Mouse (Mus musculus) embryonic facial prominence, embryonic 13.5 days (tissue): ENCODE results near the gene Gm6465. TPM values are rescaled to one million over a fixed set of nuclear protein-coding genes. Genes with fewer than 3 reads are reported as not detected.
"Not testable (repeated sequence)": the region's sequence is repeated elsewhere in the genome, so short reads cannot be mapped to it uniquely, and the experiment has no call there.

ENCODE experiments used
- ATAC-seq: fragments of 200-750 bp; cut with Nextera tagmentation; 2 replicates; pipeline ENCODE4 v1.8.0; 2017; ENCODE audit warnings: low read depth; ENCODE audit not compliant: insufficient number of reproducible peaks, insufficient read depth, low FRiP score, low TSS enrichment
- H3K27ac ChIP-seq: fragments of 300-500 bp; sonication (generic); 2 replicates; pipeline ENCODE4 v1.5.1; 2015; ENCODE audit warnings: moderate library complexity, mild to moderate bottlenecking, inconsistent platforms
- H3K27me3 ChIP-seq: fragments of 300-500 bp; sonication (generic); 2 replicates; pipeline ENCODE4 v1.6.1; 2015; ENCODE audit warnings: mild to moderate bottlenecking, inconsistent platforms
- H3K36me3 ChIP-seq: fragments of 300-500 bp; sonication (generic); 2 replicates; pipeline ENCODE4 v1.6.1; 2015; ENCODE audit warnings: mild to moderate bottlenecking, inconsistent platforms
- H3K4me1 ChIP-seq: fragments of 300-500 bp; sonication (generic); 2 replicates; pipeline ENCODE4 v1.6.1; 2015; ENCODE audit warnings: inconsistent platforms
- H3K4me2 ChIP-seq: fragments of 300-500 bp; sonication (generic); 2 replicates; pipeline ENCODE4 v1.6.1; 2015; ENCODE audit warnings: moderate library complexity, mild to moderate bottlenecking, inconsistent platforms
- H3K4me3 ChIP-seq: fragments of 300-500 bp; sonication (generic); 2 replicates; pipeline ENCODE4 v1.5.1; 2015; ENCODE audit warnings: mild to moderate bottlenecking, inconsistent platforms
- H3K9ac ChIP-seq: fragments of 300-500 bp; sonication (generic); 2 replicates; pipeline ENCODE4 v1.6.1; 2015; ENCODE audit warnings: mild to moderate bottlenecking, inconsistent platforms
- H3K9me3 ChIP-seq: fragments of 300-500 bp; sonication (generic); 2 replicates; pipeline ENCODE4 v1.6.1; 2016; ENCODE audit warnings: inconsistent platforms
- WGBS: fragments of 180-500 bp; shearing (Covaris S2); methylation state at CpG from one replicate; pipeline ENCODE4 v1.1.7; 2015; ENCODE audit warnings: mixed read lengths; 5-methylcytosine and 5-hydroxymethylcytosine counted together
- polyA plus RNA-seq: library from polyadenylated mRNA; unstranded; fragments of >200 nt; fragmentation: Nextera tagmentation; extraction: Ambion mirVana; gene quantifications from 2 replicates; pipeline ENCODE4 v1.2.1, GENCODE M21; 2015

Gm6465 gene
- polyA plus RNA-seq, result not detected in 2 replicates

GRCm38 (mm10) chr5:11845239-11845638 lies at the start of gene Gm6465:
Gene Gm6465 (plus strand): TSS chr5:11845539.
- H3K27ac ChIP-seq, H3K36me3 ChIP-seq, H3K27me3 ChIP-seq, H3K4me2 ChIP-seq, H3K9ac ChIP-seq, H3K9me3 ChIP-seq, H3K4me1 ChIP-seq, ATAC-seq, H3K4me3 ChIP-seq: not testable (repeated sequence)
- 64% methylated on average over 2 of the region's 2 CpGs for whole genome bisulfite sequencing

GRCm38 (mm10) chr5:11845824-11846223 lies 485 bp downstream of the Gm6465 start:
- H3K4me1 ChIP-seq, H3K27me3 ChIP-seq, H3K4me2 ChIP-seq, H3K9ac ChIP-seq, H3K36me3 ChIP-seq, H3K9me3 ChIP-seq, H3K27ac ChIP-seq, H3K4me3 ChIP-seq, ATAC-seq: not testable (repeated sequence)
- WGBS, result 53% methylated on average over 1 of the region's 1 CpGs

GRCm38 (mm10) chr5:11857909-11858308 lies 12.6 kb downstream of the Gm6465 start:
- not testable (repeated sequence) for H3K27ac ChIP-seq, ATAC-seq, H3K4me3 ChIP-seq, H3K4me1 ChIP-seq, H3K9ac ChIP-seq, H3K27me3 ChIP-seq, H3K4me2 ChIP-seq, H3K9me3 ChIP-seq, H3K36me3 ChIP-seq

Other genes starting within 250 kb of the Gm6465 start
- gene Gm8922, start 163.6 kb upstream of the Gm6465 start, polyA plus RNA-seq, result not detected in 2 replicates
- not detected in 2 replicates for gene Gm8926, start 75.0 kb upstream of the Gm6465 start, polyA plus RNA-seq
- not detected in 2 replicates for gene 4933402N22Rik, start 72.5 kb downstream of the Gm6465 start, polyA plus RNA-seq